Comparison of ENCODE assay signal across 8 mouse cellular contexts in the genomic region with DNA sequence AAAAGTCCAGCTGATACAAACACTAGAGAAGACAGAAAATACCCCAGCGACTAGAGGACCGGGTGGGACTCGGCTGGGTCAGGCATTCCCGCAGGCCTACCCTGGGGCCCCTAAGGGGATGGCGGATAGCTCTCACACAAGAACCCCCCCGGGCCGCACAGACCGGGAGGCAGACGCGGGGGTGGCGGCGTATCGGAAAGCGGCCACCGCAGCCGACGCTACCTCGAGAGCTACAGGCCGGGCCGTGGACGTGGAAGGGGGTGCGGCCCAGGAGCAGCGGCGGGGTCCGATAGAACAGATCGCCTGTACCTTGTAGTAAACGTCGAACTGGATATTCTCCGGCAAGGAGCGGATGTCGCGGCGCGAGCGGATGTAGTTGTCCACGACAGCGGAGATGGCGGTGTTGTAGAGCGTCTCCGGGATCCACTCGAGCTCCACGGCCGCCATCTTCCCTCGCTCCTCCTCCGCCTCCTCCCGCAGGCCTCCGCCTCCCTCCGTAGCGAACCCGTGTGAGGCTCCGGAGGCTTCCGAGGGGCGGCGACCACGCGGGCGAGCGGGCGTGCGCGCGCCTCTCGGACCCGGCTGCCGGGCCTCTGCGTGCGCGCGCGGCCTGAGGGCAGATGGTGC. TPM values are rescaled to one million over a fixed set of nuclear protein-coding genes. Genes with fewer than 3 reads are reported as not detected.
DNase-seq lines count a peak whose midpoint lies in the region; ATAC-seq and TF ChIP-seq lines count a peak whose summit lies in the region.

No protein-coding gene starts in this region.

- 0% methylated on average over 70 of the region's 70 CpGs for WGBS in forebrain, embryonic 10.5 days
- WGBS in heart, embryonic 15.5 days = under 1% methylated on average over 70 of the region's 70 CpGs
- WGBS in liver, embryonic 14.5 days (ENCODE audit: insufficient replicate concordance) = 0% methylated on average over 67 of the region's 70 CpGs
- under 1% methylated on average over 70 of the region's 70 CpGs for WGBS in neural tube, embryonic 12.5 days
- under 1% methylated on average over 54 of the region's 70 CpGs for WGBS in stomach, postnatal 0 days

- no peaks in the 10 kb centered on the region for H3K27me3 ChIP-seq in forebrain, embryonic 10.5 days (ENCODE audit: poor library complexity, severe bottlenecking)
- H3K27me3 ChIP-seq in heart, embryonic 15.5 days = no peaks in the 10 kb centered on the region
- no peaks in the 10 kb centered on the region for H3K27me3 ChIP-seq in liver, embryonic 14.5 days (ENCODE audit: control insufficient read depth, insufficient read depth, low read length)
- H3K27me3 ChIP-seq in neural tube, embryonic 12.5 days (replicated peaks) = no peaks in the 10 kb centered on the region
- H3K27me3 ChIP-seq in stomach, postnatal 0 days (ENCODE audit: control insufficient read depth, insufficient read depth, low read length) = no peaks in the 10 kb centered on the region

- H3K4me1 ChIP-seq in brown adipose tissue, adult 24 weeks (ENCODE audit: control insufficient read depth, insufficient read depth, insufficient read length, low read length) = 0 out of 2 replicates have a peak, but pooled peaks cover 2% of the 10 kb centered on the region
- peaks cover 18% of the 10 kb centered on the region for H3K4me1 ChIP-seq in forebrain, embryonic 10.5 days
- peaks cover 13% of the 10 kb centered on the region for H3K4me1 ChIP-seq in heart, embryonic 15.5 days (replicated peaks)
- peaks cover 3 to 4% of the 10 kb centered on the region in 2 experiments for H3K4me1 ChIP-seq in liver, embryonic 14.5 days (replicated peaks; ENCODE audit: control insufficient read depth in 2 of 2, insufficient read depth in 2 of 2, low read length in 1 of 2)
- H3K4me1 ChIP-seq in neural tube, embryonic 12.5 days = peaks cover 17% of the 10 kb centered on the region
- no peaks in the 10 kb centered on the region for H3K4me1 ChIP-seq in stomach, postnatal 0 days (replicated peaks; ENCODE audit: control insufficient read depth, insufficient read depth)

- H3K36me3 ChIP-seq in forebrain, embryonic 10.5 days (replicated peaks) = peaks cover 42% of the 10 kb centered on the region
- no peaks in the 10 kb centered on the region for H3K36me3 ChIP-seq in heart, embryonic 15.5 days
- no peaks in the 10 kb centered on the region; the same call in none of the 2 replicates for H3K36me3 ChIP-seq in liver, embryonic 14.5 days (replicated peaks; ENCODE audit: control insufficient read depth, insufficient read depth, low read depth)
- H3K36me3 ChIP-seq in neural tube, embryonic 12.5 days = peaks cover 3% of the 10 kb centered on the region; the same call in 1 of the 2 replicates
- H3K36me3 ChIP-seq in stomach, postnatal 0 days (ENCODE audit: control insufficient read depth, insufficient read depth, low read length) = no peaks in the 10 kb centered on the region

- ATAC-seq in CD4-positive, CD25-positive, alpha-beta regulatory T cell, adult 4 months = peak; percentile 87
- peak; percentile 92 for ATAC-seq in heart, embryonic 15.5 days (replicated peaks; ENCODE audit: insufficient number of reproducible peaks, insufficient read depth, low FRiP score, low read depth)
- peak; percentile 95 for ATAC-seq in liver, embryonic 14.5 days (ENCODE audit: insufficient read depth)
- ATAC-seq in neural tube, embryonic 12.5 days (ENCODE audit: low FRiP score, low read depth) = peak; percentile 94
- ATAC-seq in stomach, postnatal 0 days (ENCODE audit: low FRiP score, low TSS enrichment) = peak; percentile 94

- H3K4me2 ChIP-seq in heart, embryonic 15.5 days = peak overlapping the region; percentile 76
- peak overlapping the region; percentile 99 for H3K4me2 ChIP-seq in liver, embryonic 14.5 days (ENCODE audit: low read depth)
- peak overlapping the region; percentile 76 for H3K4me2 ChIP-seq in neural tube, embryonic 12.5 days (replicated peaks)
- peak overlapping the region; percentile 67 for H3K4me2 ChIP-seq in stomach, postnatal 0 days (replicated peaks; ENCODE audit: low read depth)

- TF ChIP-seq EP300 in liver, embryonic 14.5 days (IDR thresholded peaks at IDR 0.05; ENCODE audit: low read depth) = no peak
- no peak for TF ChIP-seq EP300 in stomach, postnatal 0 days (optimal IDR thresholded peaks at IDR 0.05)

- TF ChIP-seq CTCF in liver, embryonic 14.5 days (IDR thresholded peaks at IDR 0.05; ENCODE audit: low read depth) = no peak
- no peak; the same call in 1 of the 2 replicates for TF ChIP-seq CTCF in stomach, postnatal 0 days (IDR thresholded peaks at IDR 0.05; ENCODE audit: low read depth)

- peak overlapping the region; percentile 96 for H3K4me3 ChIP-seq in brown adipose tissue, adult 24 weeks (ENCODE audit: insufficient read depth, low read depth, low read length)
- peak overlapping the region; percentile 97 for H3K4me3 ChIP-seq in forebrain, embryonic 10.5 days
- H3K4me3 ChIP-seq in heart, embryonic 15.5 days = peak overlapping the region; percentile 72
- peak overlapping the region; percentile 87 to 98 for H3K4me3 ChIP-seq in liver, embryonic 14.5 days (ENCODE audit: insufficient read depth in 1 of 2, low read depth in 2 of 2, low read length in 2 of 2)
- H3K4me3 ChIP-seq in neural tube, embryonic 12.5 days = peak overlapping the region; percentile 95
- H3K4me3 ChIP-seq in stomach, postnatal 0 days (ENCODE audit: low read depth, low read length) = peak overlapping the region; percentile 66

- H3K27ac ChIP-seq in brown adipose tissue, adult 24 weeks (replicated peaks; ENCODE audit: low read depth, low read length) = peak overlapping the region; percentile 96
- peak overlapping the region; percentile 99 for H3K27ac ChIP-seq in forebrain, embryonic 10.5 days
- peak overlapping the region; percentile 99 for H3K27ac ChIP-seq in heart, embryonic 15.5 days
- H3K27ac ChIP-seq in liver, embryonic 14.5 days = peak overlapping the region; percentile 76
- H3K27ac ChIP-seq in neural tube, embryonic 12.5 days = peak overlapping the region; percentile 99
- H3K27ac ChIP-seq in stomach, postnatal 0 days (replicated peaks) = peak overlapping the region; percentile 97

- no peak for DNase-seq in forebrain, embryonic 10.5 days (ENCODE audit: extremely low spot score, low spot score)
- DNase-seq in kidney, postnatal 25 days = peak; percentile 85 to 94
- peak; percentile 71 to 77 (median 71) for DNase-seq in liver, embryonic 14.5 days (ENCODE audit: low read depth in 3 of 3, low spot score in 3 of 3)
- DNase-seq in stomach, postnatal 0 days (ENCODE audit: low spot score) = peak; percentile 89

- H3K9ac ChIP-seq in heart, embryonic 15.5 days = peak overlapping the region; percentile 88
- peak overlapping the region; percentile 95 for H3K9ac ChIP-seq in liver, embryonic 14.5 days (replicated peaks)
- peak overlapping the region; percentile 94 for H3K9ac ChIP-seq in neural tube, embryonic 12.5 days
- peak overlapping the region; percentile 82 for H3K9ac ChIP-seq in stomach, postnatal 0 days (ENCODE audit: low read length)

- no peaks in the 10 kb centered on the region for H3K9me3 ChIP-seq in forebrain, embryonic 10.5 days
- no peaks in the 10 kb centered on the region for H3K9me3 ChIP-seq in heart, embryonic 15.5 days (replicated peaks)
- H3K9me3 ChIP-seq in liver, embryonic 14.5 days (ENCODE audit: control insufficient read depth, low read length) = no peaks in the 10 kb centered on the region
- no peaks in the 10 kb centered on the region for H3K9me3 ChIP-seq in neural tube, embryonic 12.5 days
- no peaks in the 10 kb centered on the region for H3K9me3 ChIP-seq in stomach, postnatal 0 days (ENCODE audit: control insufficient read depth, low read length)

RNA-seq across cellular contexts. Expression of a gene that starts 0.5 kb away (rescaled TPM):
- 10 to 100 TPM; 15.0 to 19.2 TPM for polyA plus RNA-seq in CD4-positive, CD25-positive, alpha-beta regulatory T cell, adult 4 months (2017; shearing (Covaris generic))
- polyA plus RNA-seq in brown adipose tissue, adult 24 weeks (2012; ENCODE audit: insufficient read depth, insufficient read length, missing spikeins) = 12.4 and 16.7 TPM in 2 replicates
- polyA plus RNA-seq in forebrain, embryonic 10.5 days (2016; fragmentation: Nextera tagmentation; extraction: Ambion mirVana) = 43.7 and 44.7 TPM in 2 replicates
- 31.7 and 34.7 TPM in 2 replicates for polyA plus RNA-seq in heart, embryonic 15.5 days (2015; fragmentation: Nextera tagmentation; extraction: Ambion mirVana)
- polyA plus RNA-seq in liver, embryonic 14.5 days (2012; rRNA removed) = 5.7 and 7.3 TPM in 2 replicates
- 12.2 and 13.8 TPM in 2 replicates for polyA plus RNA-seq in liver, embryonic 14.5 days (2014; fragmentation: Nextera tagmentation; extraction: Ambion mirVana)
- polyA plus RNA-seq in neural tube, embryonic 12.5 days (2016; fragmentation: Nextera tagmentation; extraction: Ambion mirVana) = 54.6 TPM in 2 replicates
- polyA plus RNA-seq in stomach, postnatal 0 days (2015; fragmentation: Nextera tagmentation; extraction: Ambion mirVana) = 23.1 and 24.2 TPM in 2 replicates
